Mouse (Mus musculus): ENCODE measurements around the gene Gpha2. TPM values are rescaled to one million over a fixed set of nuclear protein-coding genes. Genes with fewer than 3 reads are reported as not detected.

The Gpha2 gene
- total and polyA plus RNA-seq, 3 experiments: not detected

GRCm38 (mm10) chr19:6184131-6184530, 42.0 kb upstream of the Gpha2 start, which contains the start of gene Majin:
Gene Majin (plus strand): TSS chr19:6184388.
- dilution Hi-C loops (cut with MboI; ENCODE audit: extremely low pct_ligation_motif_present, extremely low pct_unique_long_range_greater_than_20kb, low sequenced_read_pairs) (no loop called here), in situ Hi-C loops (cut with MboI; ENCODE audit: low pct_ligation_motif_present, low pct_unique_long_range_greater_than_20kb, low sequenced_read_pairs) (no loop called here)
- H3K9me3 ChIP-seq (replicated peaks; ENCODE audit: low read length): no peaks in the 10 kb centered on the region
- H3K9ac ChIP-seq (ENCODE audit: insufficient read depth, low read depth): no peak within 1 kb of the TSS
- peaks cover 0 to 5% of the 10 kb centered on the region in 2 experiments; a peak in 2 of 4 replicates for H3K4me1 ChIP-seq (ENCODE audit: control insufficient read depth in 1 of 2, insufficient read depth in 2 of 2)
- DNase-seq (ENCODE audit: extremely low read depth): no peak
- peaks cover 21% of the 10 kb centered on the region for H3K27me3 ChIP-seq (replicated peaks)
- no peak within 1 kb of the TSS for H3K4me2 ChIP-seq (ENCODE audit: insufficient read depth, low read depth, poor library complexity, severe bottlenecking)
- H3K79me2 ChIP-seq (replicated peaks; ENCODE audit: control insufficient read depth, extremely low read depth, insufficient read depth, poor library complexity, severe bottlenecking): no peaks in the 10 kb centered on the region
- no peaks in the 10 kb centered on the region for H3K36me3 ChIP-seq (replicated peaks in 1 of 2; ENCODE audit: control insufficient read depth in 1 of 2, insufficient read depth in 1 of 2, low read length in 1 of 2)
- no peak within 1 kb of the TSS for H3K4me3 ChIP-seq (replicated peaks in 1 of 3; ENCODE audit: low read depth in 2 of 3, low read length in 2 of 3, poor library complexity in 1 of 3)
- no peak for TF ChIP-seq ELF1 (IDR thresholded peaks at IDR 0.05; ENCODE audit: low read depth, low read length)
- TF ChIP-seq NELFE (IDR thresholded peaks at IDR 0.05; ENCODE audit: low read depth, low read length): no peak
- TF ChIP-seq RAD21 (IDR thresholded peaks at IDR 0.05; ENCODE audit: low read depth, low read length): no peak
- TF ChIP-seq ZNF384 (IDR thresholded peaks at IDR 0.05; ENCODE audit: low read depth, low read length): no peak
- TF ChIP-seq CHD1 (IDR thresholded peaks at IDR 0.05; ENCODE audit: low read depth, low read length): no peak
- TF ChIP-seq ZC3H11A (IDR thresholded peaks at IDR 0.05; ENCODE audit: low read depth, low read length): no peak
- no peak for TF ChIP-seq CHD2 (IDR thresholded peaks at IDR 0.05; ENCODE audit: low read length)
- no peak for TF ChIP-seq ZMIZ1 (IDR thresholded peaks at IDR 0.05; ENCODE audit: low read depth, low read length)
- H3K27ac ChIP-seq (ENCODE audit: insufficient read depth, low read depth): no peak within 1 kb of the TSS

GRCm38 (mm10) chr19:6204265-6204664, 21.9 kb upstream of the Gpha2 start:
- no peak overlapping the region for H3K4me2 ChIP-seq (ENCODE audit: insufficient read depth, low read depth, poor library complexity, severe bottlenecking)
- H3K36me3 ChIP-seq (replicated peaks in 1 of 2; ENCODE audit: control insufficient read depth in 1 of 2, insufficient read depth in 1 of 2, low read length in 1 of 2): no peaks in the 10 kb centered on the region
- H3K27ac ChIP-seq (ENCODE audit: insufficient read depth, low read depth): no peak overlapping the region
- H3K79me2 ChIP-seq (replicated peaks; ENCODE audit: control insufficient read depth, extremely low read depth, insufficient read depth, poor library complexity, severe bottlenecking): no peaks in the 10 kb centered on the region
- no peaks in the 10 kb centered on the region for H3K27me3 ChIP-seq (replicated peaks)
- no peak overlapping the region for H3K4me3 ChIP-seq (replicated peaks in 1 of 3; ENCODE audit: low read depth in 2 of 3, low read length in 2 of 3, poor library complexity in 1 of 3)
- no peaks in the 10 kb centered on the region for H3K4me1 ChIP-seq (ENCODE audit: control insufficient read depth in 1 of 2, insufficient read depth in 2 of 2)
- H3K9me3 ChIP-seq (replicated peaks; ENCODE audit: low read length): no peaks in the 10 kb centered on the region
- no peak overlapping the region for H3K9ac ChIP-seq (ENCODE audit: insufficient read depth, low read depth)
- no peak for TF ChIP-seq POLR2AphosphoS2 (IDR thresholded peaks at IDR 0.05; ENCODE audit: low read depth, low read length)
- TF ChIP-seq HCFC1 (IDR thresholded peaks at IDR 0.05; ENCODE audit: low read depth, low read length): no peak
- no peak for TF ChIP-seq MAZ (IDR thresholded peaks at IDR 0.05; ENCODE audit: low read depth, low read length)
- TF ChIP-seq PAX5 (IDR thresholded peaks at IDR 0.05; ENCODE audit: low read length): no peak
- no peak for DNase-seq (ENCODE audit: extremely low read depth)
- in situ Hi-C loops (cut with MboI; ENCODE audit: low pct_ligation_motif_present, low pct_unique_long_range_greater_than_20kb, low sequenced_read_pairs): no loop called here
- dilution Hi-C loops (cut with MboI; ENCODE audit: extremely low pct_ligation_motif_present, extremely low pct_unique_long_range_greater_than_20kb, low sequenced_read_pairs): no loop called here

DNA sequence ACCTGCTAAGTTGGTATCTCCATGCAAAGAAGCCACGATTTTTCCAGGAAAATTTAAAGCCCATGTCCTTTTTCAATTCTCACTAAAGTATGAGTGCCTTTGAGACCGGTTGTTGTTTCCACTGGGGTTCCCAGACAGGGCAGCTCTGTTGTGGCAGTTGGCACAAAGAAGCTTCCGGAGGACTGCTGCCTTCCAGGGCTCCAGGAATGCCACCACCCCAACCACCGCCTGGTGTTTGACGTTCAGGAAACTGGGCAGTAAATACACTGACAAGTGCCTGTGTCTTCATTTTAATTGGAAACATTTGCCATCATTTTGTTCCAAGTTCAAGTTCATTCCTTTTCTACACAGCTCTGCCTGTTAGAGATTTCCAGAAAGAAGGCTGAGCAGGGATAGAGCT, 19.5 kb upstream of the Gpha2 start:
- in situ Hi-C loops (cut with MboI; ENCODE audit: low pct_ligation_motif_present, low pct_unique_long_range_greater_than_20kb, low sequenced_read_pairs): no loop called here
- no peak for DNase-seq (ENCODE audit: extremely low read depth)
- no peak for TF ChIP-seq SIN3A (IDR thresholded peaks at IDR 0.05; ENCODE audit: low read length)
- no peak for TF ChIP-seq USF1 (IDR thresholded peaks at IDR 0.05; ENCODE audit: low read depth, low read length)
- no peak for TF ChIP-seq MYC (IDR thresholded peaks at IDR 0.05; ENCODE audit: low read depth, low read length)
- TF ChIP-seq MEF2A (IDR thresholded peaks at IDR 0.05; ENCODE audit: borderline replicate concordance, low read depth, low read length): no peak
- TF ChIP-seq POLR2AphosphoS2 (IDR thresholded peaks at IDR 0.05; ENCODE audit: low read depth, low read length): no peak
- TF ChIP-seq ETS1 (conservative IDR thresholded peaks at IDR 0.05; ENCODE audit: low read depth, low read length): no peak
- no peak for TF ChIP-seq CTCF (conservative IDR thresholded peaks at IDR 0.05 in 1 of 2, IDR thresholded peaks at IDR 0.05 in 1 of 2; ENCODE audit: low read depth in 2 of 2, low read length in 2 of 2)
- no peak for TF ChIP-seq CHD1 (IDR thresholded peaks at IDR 0.05; ENCODE audit: low read depth, low read length)
- no peak for TF ChIP-seq IRF4 (IDR thresholded peaks at IDR 0.05; ENCODE audit: low read depth, low read length)
- TF ChIP-seq GABPA (IDR thresholded peaks at IDR 0.05; ENCODE audit: insufficient replicate concordance, low read depth, low read length): no peak
- no peak for TF ChIP-seq MAX (IDR thresholded peaks at IDR 0.05; ENCODE audit: low read length)
- TF ChIP-seq ZMIZ1 (IDR thresholded peaks at IDR 0.05; ENCODE audit: low read depth, low read length): no peak
- TF ChIP-seq E2F4 (IDR thresholded peaks at IDR 0.05; ENCODE audit: insufficient replicate concordance, low read depth, low read length): no peak
- TF ChIP-seq SMC3 (IDR thresholded peaks at IDR 0.05; ENCODE audit: low read depth, low read length): no peak
- no peak for TF ChIP-seq RCOR1 (conservative IDR thresholded peaks at IDR 0.05; ENCODE audit: low read depth, low read length)

More for the DNA sequence above, 19.5 kb upstream of the Gpha2 start:
- no peaks in the 10 kb centered on the region for H3K36me3 ChIP-seq (replicated peaks in 1 of 2; ENCODE audit: control insufficient read depth in 1 of 2, insufficient read depth in 1 of 2, low read length in 1 of 2)
- H3K9ac ChIP-seq (ENCODE audit: insufficient read depth, low read depth): no peak overlapping the region
- dilution Hi-C loops (cut with MboI; ENCODE audit: extremely low pct_ligation_motif_present, extremely low pct_unique_long_range_greater_than_20kb, low sequenced_read_pairs): no loop called here
- peaks cover 0 to 7% of the 10 kb centered on the region in 2 experiments; a peak in 1 of 4 replicates for H3K4me1 ChIP-seq (ENCODE audit: control insufficient read depth in 1 of 2, insufficient read depth in 2 of 2)
- H3K79me2 ChIP-seq (replicated peaks; ENCODE audit: control insufficient read depth, extremely low read depth, insufficient read depth, poor library complexity, severe bottlenecking): no peaks in the 10 kb centered on the region
- no peaks in the 10 kb centered on the region for H3K27me3 ChIP-seq (replicated peaks)
- no peak overlapping the region for H3K4me3 ChIP-seq (replicated peaks in 1 of 3; ENCODE audit: low read depth in 2 of 3, low read length in 2 of 3, poor library complexity in 1 of 3)
- no peaks in the 10 kb centered on the region for H3K9me3 ChIP-seq (replicated peaks; ENCODE audit: low read length)
- no peak overlapping the region for H3K27ac ChIP-seq (ENCODE audit: insufficient read depth, low read depth)
- H3K4me2 ChIP-seq (ENCODE audit: insufficient read depth, low read depth, poor library complexity, severe bottlenecking): no peak overlapping the region

Measured in CH12.LX (cell line).